Mouse (Mus musculus): Measurements from ENCODE around the gene Lhfpl2.

Lhfpl2 gene

DNA sequence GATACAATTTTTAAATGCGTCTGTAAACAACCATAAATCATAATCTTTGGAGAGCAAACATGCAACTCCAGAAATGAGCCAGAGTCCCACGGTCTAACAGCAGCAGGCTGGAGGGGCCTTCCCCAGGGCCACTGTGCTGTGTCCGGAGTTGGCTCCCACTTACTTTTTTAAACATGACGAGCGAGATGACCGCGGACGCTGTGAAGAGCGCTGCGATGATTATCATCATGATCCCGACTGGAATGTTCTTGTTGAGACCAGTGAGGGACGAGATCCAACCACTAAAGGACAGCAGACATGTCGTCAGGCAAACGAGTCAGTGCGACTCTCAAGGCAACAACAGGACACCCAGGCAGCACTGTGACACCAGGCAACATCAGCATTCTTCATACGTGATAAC is 150.4 kb downstream of the Lhfpl2 start:
- no peak for DNase-seq (ENCODE audit: extremely low read depth, insufficient read length, low spot score)

DNA sequence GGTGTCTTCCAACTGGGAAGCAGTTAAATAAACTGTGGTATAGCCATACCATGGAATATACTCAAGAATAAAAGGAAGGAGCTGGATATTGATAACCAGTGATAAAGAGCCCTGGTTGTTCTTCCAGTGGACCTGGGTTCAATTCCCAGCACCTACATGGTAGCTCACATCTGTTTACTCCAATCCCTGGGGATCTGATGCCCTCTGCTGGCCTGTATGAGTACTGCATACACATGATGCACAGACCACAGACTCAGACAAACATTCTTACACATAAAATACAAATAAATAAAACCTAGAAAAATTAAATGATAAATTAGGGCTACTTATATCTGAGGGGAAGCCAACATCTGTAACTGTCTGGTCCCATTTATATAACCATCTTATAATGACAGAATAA is 151.3 kb downstream of the Lhfpl2 start:
- DNase-seq (ENCODE audit: extremely low read depth, insufficient read length, low spot score), result no peak

- no peak for DNase-seq (ENCODE audit: extremely low read depth, insufficient read length, low spot score)
Measured at GRCm38 (mm10) chr13:94211236-94212119, 153.9 kb downstream of the Lhfpl2 start.

DNA sequence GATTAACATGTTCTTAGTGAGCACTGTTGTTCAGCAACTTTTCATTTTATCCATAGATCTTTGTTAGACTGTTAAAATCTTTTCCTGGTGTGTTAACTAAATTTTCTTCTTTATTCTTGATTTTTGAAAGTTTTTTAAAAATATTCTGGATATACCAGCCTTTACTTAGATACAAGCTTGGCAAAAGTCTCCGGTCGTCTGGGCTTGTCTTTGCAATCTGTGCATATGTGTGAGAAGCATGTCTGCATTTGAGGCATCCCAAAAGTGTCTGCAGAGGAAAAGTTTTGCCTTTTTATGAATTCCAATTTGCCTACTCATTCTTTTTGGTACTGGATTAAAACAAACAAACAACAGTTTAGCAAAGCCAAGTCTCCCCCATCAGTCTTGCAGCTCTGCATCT is 154.6 kb downstream of the Lhfpl2 start:
- DNase-seq (ENCODE audit: extremely low read depth, insufficient read length, low spot score), result no peak

DNA sequence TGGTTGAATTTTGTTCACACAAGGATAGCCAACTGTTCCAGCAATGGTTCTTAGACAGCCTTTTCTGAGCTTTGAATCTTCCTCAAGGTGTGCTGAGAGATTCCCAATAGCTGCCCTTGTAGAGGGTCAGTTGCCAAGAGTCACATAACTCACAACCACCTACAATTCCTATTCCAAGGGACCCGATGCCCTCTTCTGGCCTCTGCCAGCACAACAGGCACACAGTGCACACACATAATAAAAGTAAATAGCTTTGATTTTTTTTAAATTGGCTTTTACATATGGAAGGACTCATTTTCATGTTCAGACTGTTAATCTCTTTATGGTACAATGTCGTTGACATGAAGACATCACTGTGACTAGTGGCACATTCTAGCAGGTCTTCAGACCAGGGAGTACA is 155.1 kb downstream of the Lhfpl2 start:
- no peak for DNase-seq (ENCODE audit: extremely low read depth, insufficient read length, low spot score)

- DNase-seq (ENCODE audit: extremely low read depth, insufficient read length, low spot score), result no peak
Measured at GRCm38 (mm10) chr13:94223609-94224008, 166.0 kb downstream of the Lhfpl2 start.

GRCm38 (mm10) chr13:94224717-94225705 is 167.4 kb downstream of the Lhfpl2 start:
- no peak for DNase-seq (ENCODE audit: extremely low read depth, insufficient read length, low spot score)

GRCm38 (mm10) chr13:94231871-94232270 is 174.3 kb downstream of the Lhfpl2 start:
- no peak for DNase-seq (ENCODE audit: extremely low read depth, insufficient read length, low spot score)

GRCm38 (mm10) chr13:94239488-94239887 is 181.9 kb downstream of the Lhfpl2 start:
- DNase-seq (ENCODE audit: extremely low read depth, insufficient read length, low spot score), result no peak

DNA sequence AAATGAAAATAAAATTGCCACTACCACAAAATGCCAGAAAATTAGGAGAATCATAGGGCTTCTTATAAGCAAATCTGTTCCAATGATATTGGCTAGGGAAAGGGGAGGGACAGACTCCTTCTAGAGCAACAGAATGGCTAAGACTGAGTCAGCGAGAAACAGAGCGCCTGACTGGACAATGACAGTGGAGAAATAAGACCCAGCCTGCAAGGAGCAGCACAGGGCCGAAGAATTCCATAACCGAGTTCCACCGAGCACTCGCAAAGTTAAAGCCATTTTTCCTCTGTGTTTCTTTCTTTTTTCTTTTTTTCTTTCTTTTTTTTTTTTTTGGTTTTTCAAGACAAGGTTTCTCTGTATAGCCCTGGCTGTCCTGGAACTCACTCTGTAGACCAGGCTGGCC is 182.5 kb downstream of the Lhfpl2 start:
- DNase-seq (ENCODE audit: extremely low read depth, insufficient read length, low spot score), result no peak

GRCm38 (mm10) chr13:94240873-94241272 is 183.3 kb downstream of the Lhfpl2 start:
- no peak for DNase-seq (ENCODE audit: extremely low read depth, insufficient read length, low spot score)

GRCm38 (mm10) chr13:94241892-94242524 is 184.4 kb downstream of the Lhfpl2 start:
- DNase-seq (ENCODE audit: extremely low read depth, insufficient read length, low spot score), result no peak

DNA sequence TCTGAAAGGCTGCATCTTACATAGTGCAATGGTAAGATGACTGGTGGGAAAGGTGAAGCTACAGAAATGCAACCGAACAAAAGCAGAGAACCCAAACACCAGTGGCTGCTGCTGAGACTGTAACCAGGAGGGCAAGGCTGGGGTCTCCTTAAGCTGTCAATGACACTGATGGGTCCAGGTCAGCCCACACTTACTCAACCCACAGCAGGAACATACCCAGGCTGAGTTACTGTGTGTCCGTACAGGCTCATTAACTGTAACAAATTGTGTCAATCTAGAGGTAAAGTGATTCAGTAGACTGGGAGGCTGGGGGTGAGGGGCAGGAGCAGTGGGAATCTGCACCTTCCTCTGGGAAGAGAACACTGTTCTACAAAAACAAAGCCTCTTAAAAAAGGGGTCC is 185.3 kb downstream of the Lhfpl2 start:
- no peak for DNase-seq (ENCODE audit: extremely low read depth, insufficient read length, low spot score)
